Mouse (Mus musculus) CD8-positive naive resting alpha-beta T cell, adult 2 months (primary cell): ENCODE measurements around the gene Stap2.

Source experiments
- DNase-seq, 2 experiments: peaks; one replicate each; pipeline ENCODE4 v3.0.0; 2022; ENCODE audit warnings: low read depth in 2 of 2, low spot score in 2 of 2

Stap2 gene

DNA sequence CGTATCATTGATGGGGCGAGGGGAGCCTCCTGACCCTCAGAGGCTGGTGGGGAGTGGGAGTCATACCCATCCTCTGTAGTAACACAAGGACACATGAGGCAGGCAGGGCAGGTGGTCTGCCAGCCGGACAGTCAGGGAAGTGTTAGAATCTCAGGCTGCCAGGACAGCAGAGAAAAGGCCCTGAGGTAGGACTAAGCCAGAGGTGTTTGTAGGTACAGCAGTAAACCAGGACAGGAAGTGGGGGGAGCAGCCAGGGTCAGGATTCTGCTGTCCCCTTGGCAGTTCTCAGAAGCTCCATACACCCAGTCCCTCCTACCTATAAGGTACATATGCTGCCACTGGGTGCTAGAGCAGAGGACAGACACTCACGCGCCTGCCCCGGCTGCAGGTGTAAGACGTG, 43.8 kb downstream of the Stap2 start:
- no peak for DNase-seq

DNA sequence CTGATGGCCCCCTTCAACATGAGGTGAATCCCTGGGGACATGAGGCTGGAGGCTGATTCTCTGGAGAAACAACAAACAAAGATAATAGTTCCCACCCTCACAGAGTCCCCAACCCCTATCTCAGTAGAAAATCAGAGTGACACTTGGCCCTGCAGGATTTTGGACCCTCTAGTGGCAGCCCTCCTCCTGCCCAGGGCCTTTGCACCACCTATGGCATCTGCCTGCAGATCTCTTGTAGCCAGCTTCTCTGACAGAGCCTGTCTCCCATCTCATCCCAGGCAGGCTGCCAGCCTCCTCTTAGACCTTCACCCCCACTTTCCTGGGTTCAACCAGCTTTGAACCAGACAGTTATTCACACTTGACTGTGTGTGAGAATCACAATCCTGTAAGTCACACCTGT, 44.6 kb downstream of the Stap2 start:
- no peak for DNase-seq

DNA sequence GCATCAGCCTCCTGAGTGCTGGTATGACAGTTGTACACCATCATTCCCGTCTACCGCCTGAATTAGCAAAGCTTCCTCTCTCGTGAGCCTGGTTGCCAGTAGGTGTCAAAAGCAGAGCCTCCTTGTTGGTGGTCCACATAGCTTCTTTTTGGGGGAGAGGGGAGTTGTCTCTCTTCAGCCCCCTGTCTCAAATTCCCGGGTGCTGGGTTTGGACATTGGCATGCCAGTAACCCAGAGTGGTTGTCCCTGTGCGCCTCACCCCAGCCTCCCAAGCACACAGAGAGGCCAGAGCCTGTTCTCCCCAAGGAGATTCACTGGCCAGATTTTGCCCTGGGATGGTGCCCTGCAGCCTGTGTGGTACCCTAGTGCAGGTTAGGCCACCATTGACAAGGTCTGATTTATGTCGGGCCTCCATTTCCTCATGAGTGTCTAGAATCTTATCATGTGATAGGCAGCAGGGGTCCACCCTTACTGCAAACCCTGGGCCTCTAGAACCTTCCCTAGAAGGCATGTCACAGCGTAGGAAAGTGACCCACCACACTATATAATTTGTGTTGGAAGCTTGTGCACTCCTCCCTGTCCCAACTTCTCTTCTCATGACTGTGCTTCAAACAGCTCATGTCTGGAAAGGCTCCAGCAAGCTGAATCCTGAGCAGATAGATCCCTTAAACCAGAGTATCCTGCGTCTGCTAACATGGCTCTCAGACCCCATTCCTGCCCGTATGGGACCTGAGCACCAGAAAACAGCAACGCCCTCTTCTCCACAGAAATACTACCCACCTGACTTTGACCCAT, 45.2 kb downstream of the Stap2 start:
- DNase-seq: no peak

DNA sequence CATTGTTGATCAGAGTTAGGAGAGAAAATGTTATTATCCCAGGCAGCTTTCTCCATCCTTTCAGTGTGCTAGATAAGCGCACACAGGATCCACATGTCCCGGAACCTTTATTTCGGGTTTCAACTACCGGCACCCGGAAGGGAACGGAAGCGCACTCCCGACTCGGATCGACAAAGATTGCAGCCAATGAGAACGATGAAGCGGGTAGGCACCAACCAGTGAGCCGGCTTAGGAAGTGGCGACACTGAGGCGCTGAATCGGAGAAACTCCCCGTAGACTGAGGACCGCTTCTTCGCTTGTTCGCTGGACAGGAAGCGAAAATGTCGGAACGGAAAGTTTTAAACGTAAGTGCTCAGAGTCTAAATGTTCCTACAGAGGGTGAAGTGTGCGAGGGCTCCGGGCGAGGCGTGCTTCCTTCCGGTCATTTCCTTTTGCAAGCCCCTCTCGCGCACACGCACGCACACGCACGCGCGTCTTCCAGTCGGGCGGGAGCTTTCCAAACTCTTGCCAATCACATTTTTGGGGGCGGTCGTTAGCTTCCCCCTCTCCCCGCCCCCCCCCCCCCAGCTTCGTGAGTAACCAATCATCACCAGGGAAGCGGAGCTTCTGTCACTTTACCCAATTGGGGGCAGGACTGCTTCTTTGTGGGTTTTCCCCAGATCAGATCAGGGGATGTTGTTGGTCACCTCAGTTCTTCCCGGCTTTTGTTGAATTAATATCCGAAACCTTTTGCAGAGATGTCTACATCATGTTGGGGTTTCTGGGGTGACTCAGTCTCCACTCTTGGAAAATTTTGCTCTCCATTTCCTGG, 46.3 kb downstream of the Stap2 start, which contains the start of gene Yju2:
Gene Yju2, plus strand, starts transcription at position 182 of the 811 bp plus-strand sequence.
- peak; percentile 88 to 91 for DNase-seq

DNA sequence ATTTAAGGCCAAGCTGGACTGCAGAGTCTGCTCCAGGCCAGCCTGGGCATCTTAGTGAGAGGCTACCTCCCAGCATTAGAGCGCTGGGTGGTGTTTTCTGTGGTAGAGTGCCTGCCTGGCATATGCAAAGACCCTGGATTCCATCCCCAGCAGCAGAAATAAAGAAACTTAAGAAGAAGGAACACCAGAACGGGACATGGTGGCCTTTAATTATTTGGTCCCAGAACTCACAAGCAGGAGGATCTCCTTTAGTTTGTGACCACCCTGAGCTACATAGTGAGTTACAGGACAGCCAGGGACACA, 46.8 kb downstream of the Stap2 start:
- DNase-seq: no peak

DNA sequence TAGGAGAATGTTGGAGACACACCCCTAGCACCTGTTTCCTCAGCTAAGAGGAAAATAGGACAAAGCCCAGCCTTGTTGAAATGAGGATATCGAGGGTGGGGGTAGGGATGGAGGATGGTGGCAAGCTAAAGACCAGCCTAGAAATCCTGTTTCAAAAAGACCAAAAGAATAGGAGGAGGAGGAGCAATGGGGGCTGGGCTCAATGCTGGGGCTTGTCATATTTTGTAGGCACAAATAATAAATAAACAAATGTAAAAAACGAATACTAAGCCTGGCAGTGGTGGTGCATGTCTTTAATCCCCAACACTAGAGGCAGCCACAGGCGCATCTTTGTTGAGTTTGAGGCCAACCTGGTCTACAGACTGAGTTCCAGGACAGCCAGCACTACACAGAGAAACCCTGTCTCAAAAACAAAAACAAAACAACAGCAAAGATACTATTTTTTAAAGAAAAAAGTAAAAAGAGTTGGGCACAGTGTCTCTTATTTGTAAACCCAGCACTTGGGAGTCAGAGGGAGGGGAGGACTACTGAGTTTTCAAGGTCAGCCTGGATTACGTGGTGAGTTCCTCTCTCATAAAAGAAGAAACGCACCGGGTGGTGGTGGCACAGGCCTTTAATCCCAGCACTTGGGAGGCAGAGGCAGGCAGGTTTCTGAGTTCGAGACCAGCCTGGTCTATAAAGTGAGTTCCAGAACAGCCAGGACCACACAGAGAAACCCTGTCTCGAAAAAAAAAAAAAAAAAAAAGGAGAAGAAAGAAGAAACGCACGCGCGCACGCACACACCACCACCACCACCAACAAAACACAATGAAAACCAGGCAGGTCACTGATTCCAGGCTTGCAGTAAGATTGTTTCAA, 47.4 kb downstream of the Stap2 start:
- DNase-seq: no peak

DNA sequence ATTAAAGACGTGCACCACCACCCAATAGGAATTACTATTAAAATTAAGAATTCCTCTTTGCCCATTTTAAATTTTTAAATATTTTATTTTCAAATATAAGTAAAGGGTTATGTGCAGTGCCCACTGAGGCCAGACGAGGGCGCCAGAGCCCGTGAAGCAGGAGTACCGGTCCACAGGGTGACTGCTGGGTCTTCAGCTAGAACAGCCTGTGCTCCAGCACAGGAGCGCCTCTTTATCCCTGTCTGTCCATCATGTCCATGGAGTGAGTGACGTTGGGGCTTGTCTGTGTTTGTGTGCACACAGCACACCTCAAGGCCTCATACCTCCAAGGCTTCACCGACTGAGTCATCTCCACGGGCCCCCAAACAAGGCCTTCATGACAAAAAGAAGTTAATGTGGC, 48.2 kb downstream of the Stap2 start:
- peak; percentile 54 to 74 for DNase-seq

DNA sequence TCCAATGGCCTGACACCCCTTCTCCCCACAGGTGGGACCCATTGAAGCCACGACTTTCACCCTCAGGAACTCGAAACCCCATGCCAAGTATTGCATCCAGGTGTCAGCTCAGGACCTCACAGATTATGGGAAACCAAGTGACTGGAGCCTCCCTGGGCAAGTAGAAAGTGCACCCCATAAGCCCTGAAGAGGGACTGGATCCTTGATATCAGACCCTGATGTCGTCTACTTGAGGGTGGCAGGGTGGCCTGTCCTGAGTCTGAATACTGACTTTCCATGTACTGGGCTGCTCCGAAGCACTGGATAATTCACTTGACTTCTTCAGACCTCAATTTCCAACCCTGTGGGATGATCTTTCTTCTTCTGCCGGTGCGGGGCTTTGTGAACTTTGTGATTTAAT, 48.8 kb downstream of the Stap2 start:
- DNase-seq: no peak

DNA sequence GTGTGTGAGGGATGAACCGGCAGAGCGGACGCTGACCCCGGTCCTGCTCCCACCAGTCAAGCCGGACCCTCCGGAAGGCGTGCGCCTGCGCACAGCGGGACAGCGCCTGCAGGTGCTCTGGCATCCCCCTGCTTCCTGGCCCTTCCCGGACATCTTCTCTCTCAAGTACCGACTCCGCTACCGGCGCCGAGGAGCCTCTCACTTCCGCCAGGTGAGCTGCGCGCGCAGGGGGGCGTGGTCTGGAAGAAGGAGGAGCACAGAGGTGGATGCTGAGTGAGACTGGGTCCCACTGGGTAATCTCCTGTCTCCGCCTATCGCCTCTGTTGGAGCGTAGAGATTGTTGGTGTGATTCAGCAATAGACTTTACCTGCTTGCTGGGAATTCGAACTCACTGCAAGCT, 49.3 kb downstream of the Stap2 start:
- no peak for DNase-seq

DNA sequence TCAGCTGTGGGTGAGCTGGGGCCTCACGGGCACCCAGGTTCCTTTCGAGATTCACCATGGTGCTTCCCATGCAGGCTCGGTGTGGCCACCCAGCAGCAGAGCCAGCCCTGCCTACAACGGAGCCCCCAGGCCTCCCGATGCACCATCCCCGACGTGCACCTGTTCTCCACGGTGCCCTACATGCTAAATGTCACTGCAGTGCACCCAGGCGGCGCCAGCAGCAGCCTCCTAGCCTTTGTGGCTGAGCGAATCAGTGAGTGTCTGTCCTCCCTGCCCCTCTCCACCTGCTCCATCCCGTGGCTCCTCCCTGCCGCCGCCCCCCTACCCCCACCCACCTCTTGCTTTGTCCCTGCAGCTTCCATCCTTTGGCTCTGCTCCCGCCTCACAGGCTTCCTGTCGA, 51.2 kb downstream of the Stap2 start:
- no peak for DNase-seq

DNA sequence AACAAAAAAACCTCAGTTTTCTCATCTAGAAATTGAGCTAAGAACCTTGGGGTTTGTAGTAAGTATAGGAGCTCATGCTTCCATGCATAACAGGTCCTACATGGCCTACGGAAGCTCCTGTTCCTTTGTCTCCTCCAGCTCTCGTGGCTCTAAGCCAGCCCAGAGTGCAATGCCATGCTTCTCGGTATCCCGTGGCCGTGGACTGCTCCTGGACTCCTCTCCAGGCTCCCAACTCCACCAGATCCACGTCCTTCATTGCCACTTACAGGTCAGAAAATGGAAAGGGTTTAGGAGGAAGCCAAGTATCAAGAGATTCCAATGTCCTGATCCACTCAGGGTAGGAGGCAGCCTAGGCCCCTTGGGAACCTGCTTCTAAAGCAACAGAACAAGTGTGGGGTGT, 51.6 kb downstream of the Stap2 start:
- no peak for DNase-seq

DNA sequence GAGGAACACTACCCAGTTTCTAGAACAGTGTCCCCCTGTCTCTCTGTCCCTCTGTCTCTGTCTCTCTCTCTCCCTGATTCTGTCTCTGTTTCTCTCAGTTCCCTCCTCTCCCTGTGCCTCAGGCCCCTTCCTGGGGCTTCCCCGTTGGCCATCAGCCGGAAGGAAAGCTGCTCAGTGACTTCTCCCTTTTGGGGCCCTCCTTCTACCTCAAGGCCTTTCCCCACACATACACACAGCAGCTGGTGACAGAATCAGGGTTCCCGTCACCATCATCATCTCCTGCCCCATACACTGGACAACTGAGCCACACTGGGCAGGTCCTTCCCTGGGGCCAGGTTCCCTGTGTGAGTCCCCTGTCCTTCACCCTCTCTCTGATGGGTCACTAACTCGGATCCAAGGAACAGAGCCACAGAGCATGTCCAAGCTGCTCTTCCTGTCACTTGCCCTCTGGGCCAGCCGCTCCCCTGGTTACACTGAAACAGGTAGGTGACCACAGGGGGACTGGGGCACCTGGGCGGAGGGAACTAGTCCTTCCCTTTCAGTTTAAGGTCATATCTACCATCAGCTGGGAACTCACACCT, 52.8 kb downstream of the Stap2 start, which contains the start of gene Ebi3:
Gene Ebi3, plus strand, starts transcription at position 194 of the 581 bp plus-strand sequence.
- no peak for DNase-seq

DNA sequence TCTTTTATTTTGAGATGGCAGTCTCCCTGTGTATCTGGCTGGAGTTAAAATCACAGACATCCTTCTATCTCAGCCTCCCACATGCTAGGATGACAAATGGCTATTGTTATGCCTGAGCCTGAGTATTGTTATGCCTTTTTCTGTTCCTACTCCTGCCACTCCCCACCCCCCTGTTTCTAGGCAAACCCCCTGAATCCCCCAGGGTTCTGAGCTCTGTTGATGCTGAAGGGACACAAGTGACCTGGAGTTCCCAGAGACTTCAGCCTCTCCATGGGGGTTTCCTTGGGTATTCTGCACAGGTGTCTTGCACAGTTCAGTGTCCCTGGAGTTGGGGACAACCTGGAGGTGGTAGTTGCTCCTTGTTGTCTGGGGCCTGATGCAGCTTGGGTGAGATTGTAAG, 53.3 kb downstream of the Stap2 start:
- DNase-seq: no peak

DNA sequence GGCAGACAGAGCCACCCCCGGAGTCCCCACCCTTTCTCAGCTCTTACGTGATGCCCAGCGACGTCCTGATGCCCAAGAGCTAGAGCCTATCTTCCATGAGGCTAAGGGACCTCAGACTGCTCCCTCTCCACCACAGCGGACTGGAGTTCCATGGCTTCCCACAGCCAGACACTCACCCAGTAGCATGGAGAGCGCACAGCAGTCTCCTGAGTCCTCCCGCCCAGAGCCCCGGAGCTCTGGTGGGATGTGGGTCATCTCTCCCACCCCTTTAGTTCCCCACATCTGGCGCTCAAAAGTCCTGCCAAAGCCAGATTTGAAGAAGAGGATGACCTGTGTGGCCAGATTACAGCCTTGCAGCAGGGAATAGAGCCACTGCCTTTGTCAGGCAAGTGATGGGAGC, 54.8 kb downstream of the Stap2 start:
- no peak for DNase-seq

DNA sequence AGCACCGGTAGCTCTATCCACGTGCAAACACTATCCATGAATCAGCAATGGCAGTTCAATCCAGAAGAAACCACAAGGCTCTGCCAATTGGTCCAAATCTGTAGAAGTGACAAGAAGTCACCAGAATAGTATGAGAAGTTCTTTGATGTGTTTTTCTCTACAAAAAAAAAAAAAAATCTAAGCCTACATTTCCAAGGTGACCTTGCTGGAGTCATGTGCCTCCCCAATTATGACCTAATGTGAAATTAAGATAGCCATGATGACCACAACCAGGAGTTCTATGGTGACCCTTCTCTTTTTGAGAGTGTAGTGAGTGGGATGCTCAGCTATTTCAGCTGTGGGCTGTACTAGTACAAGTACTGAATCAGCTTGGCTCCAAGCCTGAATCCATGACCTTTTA, 56.0 kb downstream of the Stap2 start, which contains the start of gene Zfp119b:
Gene Zfp119b, minus strand, starts transcription at position 101 of the 400 bp plus-strand sequence.
- no peak for DNase-seq

DNA sequence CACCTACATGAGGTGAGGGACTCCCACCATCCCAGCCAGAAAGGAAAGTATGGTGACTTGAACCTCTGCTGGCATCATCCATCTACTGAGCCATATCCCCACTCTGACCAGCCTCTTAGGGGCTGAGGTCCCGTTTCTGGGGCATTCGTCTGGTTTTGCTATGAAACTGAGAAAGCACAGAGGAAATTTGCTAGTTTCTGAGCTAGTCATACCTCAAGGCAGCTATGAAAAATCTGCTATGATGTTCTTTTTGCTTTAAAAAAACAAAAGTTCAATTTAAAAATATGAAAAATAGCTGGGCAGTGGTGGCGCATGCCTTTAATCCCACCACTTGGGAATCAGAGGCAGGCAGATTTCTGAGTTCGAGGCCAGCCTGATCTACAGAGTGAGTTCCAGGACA, 56.7 kb downstream of the Stap2 start:
- DNase-seq: no peak
